Mouse (Mus musculus): Measurements from ENCODE around the gene Bola3. TPM values are rescaled to one million over a fixed set of nuclear protein-coding genes. Genes with fewer than 3 reads are reported as not detected.

Bola3 gene
- total RNA-seq, 2 experiments from 2014 or later, result 46.8 to 50.5 TPM

GRCm38 (mm10) chr6:83381510-83382491 lies 32.9 kb downstream of the Bola3 start:
- no peak for DNase-seq (ENCODE audit: low spot score in 2 of 2)
- intact Hi-C loops (cut with DNase I), result no loop called here

GRCm38 (mm10) chr6:83385569-83386090 lies 36.7 kb downstream of the Bola3 start:
- intact Hi-C loops (cut with DNase I), result loop anchor here (2.0 kb wide), 1 partner anchor 57 kb away; no protein-coding TSS in a partner anchor
- DNase-seq (ENCODE audit: low spot score in 2 of 2), result no peak

- DNase-seq (ENCODE audit: low spot score in 2 of 2), result no peak
- intact Hi-C loops (cut with DNase I), result no loop called here
Measured at GRCm38 (mm10) chr6:83392166-83392780, 43.3 kb downstream of the Bola3 start.

GRCm38 (mm10) chr6:83394122-83394521 lies 45.2 kb downstream of the Bola3 start:
- intact Hi-C loops (cut with DNase I), result no loop called here
- no peak for DNase-seq (ENCODE audit: low spot score in 2 of 2)

- DNase-seq (ENCODE audit: low spot score in 2 of 2), result no peak
- intact Hi-C loops (cut with DNase I), result no loop called here
Measured at GRCm38 (mm10) chr6:83395544-83396229, 46.7 kb downstream of the Bola3 start.

GRCm38 (mm10) chr6:83396711-83397110 lies 47.8 kb downstream of the Bola3 start:
- intact Hi-C loops (cut with DNase I), result no loop called here
- no peak for DNase-seq (ENCODE audit: low spot score in 2 of 2)

GRCm38 (mm10) chr6:83397728-83398127 lies 48.8 kb downstream of the Bola3 start:
- intact Hi-C loops (cut with DNase I), result no loop called here
- no peak for DNase-seq (ENCODE audit: low spot score in 2 of 2)

GRCm38 (mm10) chr6:83399790-83400189 lies 50.8 kb downstream of the Bola3 start:
- intact Hi-C loops (cut with DNase I), result no loop called here
- no peak for DNase-seq (ENCODE audit: low spot score in 2 of 2)

- intact Hi-C loops (cut with DNase I), result no loop called here
Measured at GRCm38 (mm10) chr6:83403481-83403880, 54.5 kb downstream of the Bola3 start.

GRCm38 (mm10) chr6:83404571-83404970 lies 55.6 kb downstream of the Bola3 start:
- no peak for DNase-seq (ENCODE audit: low spot score in 2 of 2)
- intact Hi-C loops (cut with DNase I), result no loop called here

More at GRCm38 (mm10) chr6:83403481-83403880, 54.5 kb downstream of the Bola3 start:
- DNase-seq (ENCODE audit: low spot score in 2 of 2), result no peak

- DNase-seq (ENCODE audit: low spot score in 2 of 2), result no peak
- intact Hi-C loops (cut with DNase I), result no loop called here
Measured at GRCm38 (mm10) chr6:83405511-83406064, 56.6 kb downstream of the Bola3 start.

- intact Hi-C loops (cut with DNase I), result no loop called here
Measured at GRCm38 (mm10) chr6:83408510-83408909, 59.6 kb downstream of the Bola3 start.

More at GRCm38 (mm10) chr6:83408510-83408909, 59.6 kb downstream of the Bola3 start:
- no peak for DNase-seq (ENCODE audit: low spot score in 2 of 2)

Small RNA genes lying within 50 kb of the gene (microRNA-seq; reads per million reads assigned to microRNA genes)
- not detected for gene Mir6374

Other genes starting within 250 kb of the Bola3 start
- 1 to 10 TPM; 5.1 to 9.0 TPM for gene Ccdc142, start 247.5 kb upstream of the Bola3 start, total RNA-seq (2021)
- gene Gm42688, start 247.5 kb upstream of the Bola3 start, total RNA-seq (2021), result 1 to 10 TPM; 5.3 to 5.9 TPM
- 10 to 100 TPM; 54.4 to 58.7 TPM for gene Mrpl53, start 240.1 kb upstream of the Bola3 start, total RNA-seq (2021)
- gene Mogs, start 233.7 kb upstream of the Bola3 start, total RNA-seq (2021), result 10 to 100 TPM; 29.4 to 30.0 TPM
- 10 to 100 TPM; 33.5 to 46.6 TPM for gene Wbp1, start 227.6 kb upstream of the Bola3 start, total RNA-seq (2021)
- 10 to 100 TPM; 20.5 to 26.0 TPM for gene Ino80b, start 223.7 kb upstream of the Bola3 start, total RNA-seq (2021)
- gene Rtkn, start 213.7 kb upstream of the Bola3 start, total RNA-seq (2021), result 100 to 1,000 TPM in 1 of 2 experiments, 10 to 100 TPM in 1; 88.7 to 105 TPM
- 10 to 100 TPM; 29.1 to 31.3 TPM for gene Wdr54, start 192.8 kb upstream of the Bola3 start, total RNA-seq (2021)
- gene 1700003E16Rik, start 192.7 kb upstream of the Bola3 start, total RNA-seq (2021), result 10 to 100 TPM; 27.4 to 31.5 TPM
- 100 to 1,000 TPM; 373 to 386 TPM for gene Dctn1, start 183.2 kb upstream of the Bola3 start, total RNA-seq (2021)
- gene Slc4a5, start 129.3 kb upstream of the Bola3 start, total RNA-seq (2021), result under 1 TPM; 0.25 to 0.69 TPM
- gene Mthfd2, start 23.2 kb upstream of the Bola3 start, total RNA-seq (2021), result 1 to 10 TPM; 4.6 to 6.2 TPM
- gene Mob1a, start 23.1 kb upstream of the Bola3 start, total RNA-seq (2021), result 10 to 100 TPM; 19.0 to 20.8 TPM
- gene Tet3, start 109.9 kb downstream of the Bola3 start, total RNA-seq (2021), result 10 to 100 TPM; 63.7 to 77.2 TPM
- 10 to 100 TPM; 19.8 to 29.9 TPM for gene Dguok, start 157.8 kb downstream of the Bola3 start, total RNA-seq (2021)
- not detected for gene Actg2, start 187.1 kb downstream of the Bola3 start, total RNA-seq (2021)
- gene Stambp, start 223.6 kb downstream of the Bola3 start, total RNA-seq (2021), result 10 to 100 TPM; 30.9 to 35.3 TPM